Mouse (Mus musculus) embryonic fibroblast, embryonic 13.5 days (primary cell): ENCODE results near the gene Wwox.

ENCODE experiments used
- CTCF ChIP-seq: IDR thresholded peaks from 2 replicates; pipeline ENCODE4 v1.5.1; 2011; ENCODE audit warnings: mild to moderate bottlenecking, control low read depth, low read length, moderate library complexity, borderline replicate concordance; ENCODE audit not compliant: insufficient read depth
- POLR2A ChIP-seq: IDR thresholded peaks from 2 replicates; pipeline ENCODE4 v1.6.1; 2011; ENCODE audit warnings: low read depth, mild to moderate bottlenecking, control low read depth, low read length, moderate library complexity

GRCm38 (mm10) chr8:114552606-114553005 lies 113.2 kb downstream of the Wwox start:
- TF ChIP-seq POLR2A, result no peak
- TF ChIP-seq CTCF, result no peak
